Mouse (Mus musculus): ENCODE data around the gene Mecom.
"Not testable (repeated sequence)": the region's sequence is repeated elsewhere in the genome, so short reads cannot be mapped to it uniquely, and the experiment has no call there.

Mecom gene

GRCm38 (mm10) chr3:30436561-30436960 is 111.2 kb downstream of the Mecom start:
- DNase-seq = no peak

GRCm38 (mm10) chr3:30436131-30436530 is 111.7 kb downstream of the Mecom start:
- DNase-seq = no peak

GRCm38 (mm10) chr3:30428877-30429276 is 118.9 kb downstream of the Mecom start:
- DNase-seq = no peak

- DNase-seq = no peak
Measured at GRCm38 (mm10) chr3:30424036-30424435, 123.8 kb downstream of the Mecom start.

- not testable (repeated sequence) for DNase-seq
Measured at GRCm38 (mm10) chr3:30421948-30422347, 125.9 kb downstream of the Mecom start.

GRCm38 (mm10) chr3:30420899-30421298 is 126.9 kb downstream of the Mecom start:
- no peak for DNase-seq

- DNase-seq = no peak
Measured at GRCm38 (mm10) chr3:30414173-30414572, 133.6 kb downstream of the Mecom start.

GRCm38 (mm10) chr3:30410778-30411177 is 137.0 kb downstream of the Mecom start:
- DNase-seq = no peak

- DNase-seq = no peak
Measured at GRCm38 (mm10) chr3:30404821-30405220, 143.0 kb downstream of the Mecom start.

GRCm38 (mm10) chr3:30398911-30399310 is 148.9 kb downstream of the Mecom start:
- no peak for DNase-seq

- no peak for DNase-seq
Measured at GRCm38 (mm10) chr3:30394911-30395310, 152.9 kb downstream of the Mecom start.

GRCm38 (mm10) chr3:30392662-30393061 is 155.1 kb downstream of the Mecom start:
- no peak for DNase-seq

- no peak for DNase-seq
Measured at GRCm38 (mm10) chr3:30392218-30392617, 155.6 kb downstream of the Mecom start.

- DNase-seq = no peak
Measured at GRCm38 (mm10) chr3:30390346-30390745, 157.5 kb downstream of the Mecom start.

- no peak for DNase-seq
Measured at GRCm38 (mm10) chr3:30380273-30380672, 167.5 kb downstream of the Mecom start.

- DNase-seq = no peak
Measured at GRCm38 (mm10) chr3:30379301-30379700, 168.5 kb downstream of the Mecom start.

- no peak for DNase-seq
Measured at GRCm38 (mm10) chr3:30371472-30371871, 176.3 kb downstream of the Mecom start.

GRCm38 (mm10) chr3:30370860-30371455 is 176.8 kb downstream of the Mecom start:
- no peak for DNase-seq

GRCm38 (mm10) chr3:30366621-30367020 is 181.2 kb downstream of the Mecom start:
- no peak for DNase-seq

GRCm38 (mm10) chr3:30361190-30361589 is 186.6 kb downstream of the Mecom start:
- no peak for DNase-seq

- DNase-seq = no peak
Measured at GRCm38 (mm10) chr3:30353878-30354727, 193.7 kb downstream of the Mecom start.

- no peak for DNase-seq
Measured at GRCm38 (mm10) chr3:30349279-30349678, 198.5 kb downstream of the Mecom start.

- DNase-seq = no peak
Measured at GRCm38 (mm10) chr3:30344151-30344550, 203.7 kb downstream of the Mecom start.

GRCm38 (mm10) chr3:30332337-30332736 is 215.5 kb downstream of the Mecom start:
- DNase-seq = no peak

All from layer of hippocampus, adult 9-11 months (tissue).